Mouse (Mus musculus) inflammation-experienced regulatory T-cells, adult 6 months (primary cell): ENCODE data around the gene Pdia3. TPM values are rescaled to one million over a fixed set of nuclear protein-coding genes. Genes with fewer than 3 reads are reported as not detected.
"Not testable (repeated sequence)": the region's sequence is repeated elsewhere in the genome, so short reads cannot be mapped to it uniquely, and the experiment has no call there.

Experiments used
- ATAC-seq: one replicate; pipeline ENCODE4 v1.8.0; 2017
- polyA plus RNA-seq, 3 experiments: library from polyadenylated mRNA; unstranded; fragments of 100-300 nt; shearing (Covaris generic); gene quantifications; one replicate each; pipeline ENCODE4 v1.2.1; 2017

Gene Pdia3
- polyA plus RNA-seq = 1,000 to 10,000 TPM in 2 of 3 experiments, 100 to 1,000 TPM in 1; 491 to 1,229 (median 1,150) TPM

- peak; percentile 79 for ATAC-seq
Measured at GRCm38 (mm10) chr2:121413387-121414042, at the start of gene Pdia3, which contains the start of gene Catsper2. Pdia3 (plus strand) TSS chr2:121413775. Catsper2 (minus strand) TSS chr2:121413792.

GRCm38 (mm10) chr2:121368831-121369230, 44.7 kb upstream of the Pdia3 start:
- no peak for ATAC-seq

- ATAC-seq = no peak
Measured at GRCm38 (mm10) chr2:121370921-121371320, 42.7 kb upstream of the Pdia3 start.

GRCm38 (mm10) chr2:121372266-121372665, 41.3 kb upstream of the Pdia3 start:
- ATAC-seq = no peak

- no peak for ATAC-seq
Measured at GRCm38 (mm10) chr2:121374766-121375165, 38.8 kb upstream of the Pdia3 start.

- not testable (repeated sequence) for ATAC-seq
Measured at GRCm38 (mm10) chr2:121386961-121387575, 26.5 kb upstream of the Pdia3 start, which contains the start of gene Strc. Strc (minus strand) TSS chr2:121387168.

GRCm38 (mm10) chr2:121396624-121397023, 17.0 kb upstream of the Pdia3 start:
- ATAC-seq = peak; percentile 63

- ATAC-seq = no peak
Measured at GRCm38 (mm10) chr2:121403296-121403695, 10.3 kb upstream of the Pdia3 start.

- ATAC-seq = peak; percentile 88
Measured at GRCm38 (mm10) chr2:121408160-121408559, 5.4 kb upstream of the Pdia3 start.

GRCm38 (mm10) chr2:121412843-121413386, 660 bp upstream of the Pdia3 start:
- no peak for ATAC-seq

- peak; percentile 42 for ATAC-seq
Measured at GRCm38 (mm10) chr2:121414139-121414685, 637 bp downstream of the Pdia3 start.

GRCm38 (mm10) chr2:121415103-121415502, 1.5 kb downstream of the Pdia3 start:
- no peak for ATAC-seq

GRCm38 (mm10) chr2:121415591-121415990, 2.0 kb downstream of the Pdia3 start:
- ATAC-seq = no peak

- ATAC-seq = peak; percentile 17
Measured at GRCm38 (mm10) chr2:121416356-121416755, 2.8 kb downstream of the Pdia3 start.

- ATAC-seq = no peak
Measured at GRCm38 (mm10) chr2:121418476-121418875, 4.9 kb downstream of the Pdia3 start.

- ATAC-seq = no peak
Measured at GRCm38 (mm10) chr2:121423166-121423565, 9.6 kb downstream of the Pdia3 start.

- peak; percentile 62 for ATAC-seq
Measured at GRCm38 (mm10) chr2:121425890-121426289, 12.3 kb downstream of the Pdia3 start.

- ATAC-seq = peak; percentile 63
Measured at GRCm38 (mm10) chr2:121434854-121435253, 21.3 kb downstream of the Pdia3 start.

- ATAC-seq = no peak
Measured at GRCm38 (mm10) chr2:121439746-121440145, 26.2 kb downstream of the Pdia3 start.

- no peak for ATAC-seq
Measured at GRCm38 (mm10) chr2:121440834-121441605, 27.4 kb downstream of the Pdia3 start.

- no peak for ATAC-seq
Measured at GRCm38 (mm10) chr2:121441800-121442199, 28.2 kb downstream of the Pdia3 start.

GRCm38 (mm10) chr2:121442259-121443067, 28.9 kb downstream of the Pdia3 start:
- peak; percentile 92 for ATAC-seq
